8 mouse cellular contexts compared by ENCODE assay signal in genomic region chr17:27574470-27575115, GRCm38 (mm10). TPM values are rescaled to one million over a fixed set of nuclear protein-coding genes. Genes with fewer than 3 reads are reported as not detected.
DNase-seq lines count a peak whose midpoint lies in the region; ATAC-seq lines count a peak whose summit lies in the region.

No protein-coding gene starts in this region.

- ATAC-seq in megakaryocyte progenitor cell, adult 5-6 weeks (replicated peaks; ENCODE audit: poor library complexity) = peak; percentile 29; the same call in 1 of the 2 replicates

- peak; percentile 60 to 71 for DNase-seq in left cerebral cortex, adult 18-20 months (ENCODE audit: low spot score in 2 of 2)
- no peak for DNase-seq in left cerebral cortex, adult 11 months (ENCODE audit: low spot score)
- peak; percentile 94 for DNase-seq in cerebellum, adult 11-12 months
- peak; percentile 91 for DNase-seq in gastrocnemius, postnatal 25 days
- DNase-seq in kidney, postnatal 36 days = peak; percentile 60 to 72
- no peak for DNase-seq in testis, postnatal 10 days (ENCODE audit: low spot score)
- DNase-seq in embryo, embryonic 10 days (ENCODE audit: low spot score) = no peak

RNA-seq across cellular contexts. Expression of gene AI413582, which starts 9.0 kb away (rescaled TPM):
- total RNA-seq in left cerebral cortex, adult 18-20 months (2021) = 10 to 100 TPM; 83.2 to 92.5 TPM
- total RNA-seq in gastrocnemius, postnatal 25 days (2021) = 1 to 10 TPM; 2.5 to 2.9 TPM
- total RNA-seq in megakaryocyte progenitor cell, adult 5-6 weeks (2015) = 31.0 and 31.6 TPM in 2 replicates
- 32.3 and 46.0 TPM in 2 replicates for total RNA-seq in megakaryocyte progenitor cell, adult 5-6 weeks (2017)

RNA-seq across cellular contexts. Expression of gene Hmga1, which starts 18.3 kb away (rescaled TPM):
- 10 to 100 TPM; 50.7 to 58.9 TPM for total RNA-seq in left cerebral cortex, adult 18-20 months (2021)
- total RNA-seq in gastrocnemius, postnatal 25 days (2021) = 10 to 100 TPM; 24.6 to 24.7 TPM
- 405 and 414 TPM in 2 replicates for total RNA-seq in megakaryocyte progenitor cell, adult 5-6 weeks (2015)
- 220 and 239 TPM in 2 replicates for total RNA-seq in megakaryocyte progenitor cell, adult 5-6 weeks (2017)

RNA-seq across cellular contexts. Expression of gene Nudt3, which starts 48.7 kb away (rescaled TPM):
- 100 to 1,000 TPM; 562 to 569 TPM for total RNA-seq in left cerebral cortex, adult 18-20 months (2021)
- 100 to 1,000 TPM; 201 to 245 TPM for total RNA-seq in gastrocnemius, postnatal 25 days (2021)
- total RNA-seq in megakaryocyte progenitor cell, adult 5-6 weeks (2015) = 70.9 and 74.6 TPM in 2 replicates
- total RNA-seq in megakaryocyte progenitor cell, adult 5-6 weeks (2017) = 171 and 186 TPM in 2 replicates

RNA-seq across cellular contexts. Expression of gene Grm4, which starts 53.4 kb away (rescaled TPM):
- total RNA-seq in left cerebral cortex, adult 18-20 months (2021) = 10 to 100 TPM; 22.3 to 27.6 TPM
- total RNA-seq in gastrocnemius, postnatal 25 days (2021) = under 1 TPM; 0.08 to 0.24 TPM
- not detected in 2 replicates for total RNA-seq in megakaryocyte progenitor cell, adult 5-6 weeks (2015)
- total RNA-seq in megakaryocyte progenitor cell, adult 5-6 weeks (2017) = not detected in 2 replicates

Comparison
In these comparisons a context has a peak if more than half of its experiments do, and no peak if none do; other contexts are left out.
1. DNase-seq: peak in left cerebral cortex, adult 18-20 months (2 of 2), cerebellum, adult 11-12 months (single experiment), gastrocnemius, postnatal 25 days (single experiment) and kidney, postnatal 36 days (2 of 2); none in left cerebral cortex, adult 11 months (single experiment), testis, postnatal 10 days (single experiment) and embryo, embryonic 10 days (single experiment).
2. RNA of gene AI413582, which starts 9.0 kb away (total RNA-seq): 83.2 to 92.5 TPM in left cerebral cortex, adult 18-20 months and 31.0 to 46.0 TPM in megakaryocyte progenitor cell, adult 5-6 weeks; 2.5 to 2.9 TPM in gastrocnemius, postnatal 25 days; every median in the first group is over 4 times any median in the second.